Mouse (Mus musculus): ENCODE measurements around the gene Duoxa2. TPM values are rescaled to one million over a fixed set of nuclear protein-coding genes. Genes with fewer than 3 reads are reported as not detected.
"Not testable (repeated sequence)": the region's sequence is repeated elsewhere in the genome, so short reads cannot be mapped to it uniquely, and the experiment has no call there.

Gene Duoxa2
- total RNA-seq, 2 experiments from 2014 or later, result not detected

GRCm38 (mm10) chr2:122305097-122305892 lies 6.6 kb downstream of the Duoxa2 start:
- no peak for DNase-seq
- intact Hi-C loops (cut with DNase I; ENCODE audit: low total_unique reads), result no loop called here

GRCm38 (mm10) chr2:122306184-122306583 lies 7.5 kb downstream of the Duoxa2 start:
- no peak for DNase-seq
- intact Hi-C loops (cut with DNase I; ENCODE audit: low total_unique reads), result no loop called here

- DNase-seq, result no peak
- intact Hi-C loops (cut with DNase I; ENCODE audit: low total_unique reads), result no loop called here
These were observed 10.9 kb downstream of the Duoxa2 start for GRCm38 (mm10) chr2:122309647-122310046.

GRCm38 (mm10) chr2:122311561-122311960 lies 12.9 kb downstream of the Duoxa2 start:
- intact Hi-C loops (cut with DNase I; ENCODE audit: low total_unique reads), result no loop called here
- DNase-seq, result no peak

- DNase-seq, result peak; percentile 47
- intact Hi-C loops (cut with DNase I; ENCODE audit: low total_unique reads), result no loop called here
These were observed 14.2 kb downstream of the Duoxa2 start for GRCm38 (mm10) chr2:122312722-122313417.

GRCm38 (mm10) chr2:122313536-122313935 lies 14.8 kb downstream of the Duoxa2 start, which contains the start of gene Duoxa1:
Duoxa1 (minus strand) TSS chr2:122313730.
- DNase-seq, result no peak
- intact Hi-C loops (cut with DNase I; ENCODE audit: low total_unique reads), result no loop called here

- intact Hi-C loops (cut with DNase I; ENCODE audit: low total_unique reads), result no loop called here
- no peak for DNase-seq
These were observed 16.7 kb downstream of the Duoxa2 start, which contains the start of gene Duox1 for GRCm38 (mm10) chr2:122315372-122315771. Duox1 (plus strand) TSS chr2:122315672.

GRCm38 (mm10) chr2:122317384-122317783 lies 18.7 kb downstream of the Duoxa2 start:
- DNase-seq, result no peak
- intact Hi-C loops (cut with DNase I; ENCODE audit: low total_unique reads), result no loop called here

- intact Hi-C loops (cut with DNase I; ENCODE audit: low total_unique reads), result no loop called here
These were observed 25.3 kb downstream of the Duoxa2 start for GRCm38 (mm10) chr2:122323960-122324359.

GRCm38 (mm10) chr2:122324586-122324985 lies 25.9 kb downstream of the Duoxa2 start:
- DNase-seq, result no peak
- intact Hi-C loops (cut with DNase I; ENCODE audit: low total_unique reads), result no loop called here

More at GRCm38 (mm10) chr2:122323960-122324359, 25.3 kb downstream of the Duoxa2 start:
- DNase-seq, result no peak

GRCm38 (mm10) chr2:122325361-122325760 lies 26.7 kb downstream of the Duoxa2 start:
- DNase-seq, result no peak
- intact Hi-C loops (cut with DNase I; ENCODE audit: low total_unique reads), result no loop called here

- no peak for DNase-seq
- intact Hi-C loops (cut with DNase I; ENCODE audit: low total_unique reads), result no loop called here
These were observed 29.3 kb downstream of the Duoxa2 start for GRCm38 (mm10) chr2:122327986-122328385.

- DNase-seq; intact Hi-C loops (cut with DNase I; ENCODE audit: low total_unique reads): not testable (repeated sequence)
These were observed 31.6 kb downstream of the Duoxa2 start for GRCm38 (mm10) chr2:122330317-122330716.

- intact Hi-C loops (cut with DNase I; ENCODE audit: low total_unique reads), result no loop called here
- DNase-seq, result no peak
These were observed 33.5 kb downstream of the Duoxa2 start for GRCm38 (mm10) chr2:122332222-122332621.

- intact Hi-C loops (cut with DNase I; ENCODE audit: low total_unique reads), result no loop called here
- peak; percentile 56 for DNase-seq
These were observed 35.5 kb downstream of the Duoxa2 start for GRCm38 (mm10) chr2:122334170-122334569.

- no peak for DNase-seq
- intact Hi-C loops (cut with DNase I; ENCODE audit: low total_unique reads), result no loop called here
These were observed 38.6 kb downstream of the Duoxa2 start for GRCm38 (mm10) chr2:122337291-122337690.

- DNase-seq, result no peak
- intact Hi-C loops (cut with DNase I; ENCODE audit: low total_unique reads), result no loop called here
These were observed 46.6 kb downstream of the Duoxa2 start for GRCm38 (mm10) chr2:122345106-122345893.

GRCm38 (mm10) chr2:122346164-122346563 lies 47.5 kb downstream of the Duoxa2 start:
- intact Hi-C loops (cut with DNase I; ENCODE audit: low total_unique reads); DNase-seq: not testable (repeated sequence)

GRCm38 (mm10) chr2:122347257-122347656 lies 48.6 kb downstream of the Duoxa2 start:
- intact Hi-C loops (cut with DNase I; ENCODE audit: low total_unique reads), result no loop called here
- no peak for DNase-seq
